Mouse (Mus musculus) embryo, embryonic 10.5 days (tissue): ENCODE measurements at regions not wholly inside any gene's neighbourhood (a gene's known extent, or its start where the extent isn't known, plus 50 kb on each side); places are given as distances from the start of the nearest gene placed in this dataset.

Experiments
- DNase-seq: peaks from one replicate; pipeline ENCODE4 v3.0.0-alpha.2; 2015; ENCODE audit warnings: low spot score

- DNase-seq = no peak
Measured at GRCm38 (mm10) chr15:70920138-70920537, 2914.2 kb upstream of the Gm6569 start.

GRCm38 (mm10) chr15:70920862-70921261 lies 2913.5 kb upstream of the Gm6569 start:
- peak; percentile 84 for DNase-seq
